Mouse (Mus musculus) liver, embryonic 16.5 days (tissue): ENCODE measurements at regions not wholly inside any gene's neighbourhood (a gene's known extent, or its start where the extent isn't known, plus 50 kb on each side); places are given as distances from the start of the nearest gene placed in this dataset.

ENCODE experiments used
- ATAC-seq: fragments of 200-750 bp; cut with Nextera tagmentation; 2 replicates; pipeline ENCODE4 v1.8.0; 2017; ENCODE audit warnings: low read depth, mild to moderate bottlenecking, moderate number of reproducible peaks, moderate library complexity
- H3K27ac ChIP-seq: fragments of 300-500 bp; sonication (generic); 2 replicates; pipeline ENCODE4 v1.5.1; 2014; ENCODE audit warnings: mild to moderate bottlenecking, low read length
- H3K27me3 ChIP-seq: fragments of 300-500 bp; sonication (generic); 2 replicates; pipeline ENCODE4 v1.6.1; 2014; ENCODE audit warnings: low read depth, low read length, mixed read lengths; ENCODE audit not compliant: control insufficient read depth, insufficient read depth
- H3K36me3 ChIP-seq: fragments of 300-500 bp; sonication (generic); 2 replicates; pipeline ENCODE4 v1.6.1; 2014; ENCODE audit warnings: mild to moderate bottlenecking; ENCODE audit not compliant: control insufficient read depth, insufficient read depth
- H3K4me1 ChIP-seq: fragments of 300-500 bp; sonication (generic); 2 replicates; pipeline ENCODE4 v1.6.1; 2014; ENCODE audit warnings: low read depth, low read length, mixed read lengths; ENCODE audit not compliant: control insufficient read depth
- H3K4me2 ChIP-seq: fragments of 300-500 bp; sonication (generic); 2 replicates; pipeline ENCODE4 v1.6.1; 2014; ENCODE audit warnings: low read depth, low read length, mixed read lengths
- H3K4me3 ChIP-seq: fragments of 300-500 bp; sonication (generic); 2 replicates; pipeline ENCODE4 v1.5.1; 2014; ENCODE audit warnings: low read depth, mild to moderate bottlenecking, low read length
- H3K9ac ChIP-seq: fragments of 300-500 bp; sonication (generic); 2 replicates; pipeline ENCODE4 v1.6.1; 2014; ENCODE audit warnings: low read depth, low read length
- H3K9me3 ChIP-seq: fragments of 300-500 bp; sonication (generic); replicated peaks from 2 replicates; pipeline ENCODE4 v1.6.1; 2016; ENCODE audit warnings: low read length; ENCODE audit not compliant: control insufficient read depth
- WGBS: fragments of 180-500 bp; shearing (Covaris S2); extraction: QIAGEN DNeasy Blood & Tissue Kit; methylation state at CpG from one replicate; pipeline ENCODE4 v1.1.7; 2014; ENCODE audit not compliant: insufficient replicate concordance; 5-methylcytosine and 5-hydroxymethylcytosine counted together

GRCm38 (mm10) chr4:82153604-82154003 is 551.9 kb downstream of the Nfib start:
- Histone ChIP-seq H3K4me3 (no peak overlapping the region), H3K27me3 (no peaks in the 10 kb centered on the region), H3K4me2 (no peak overlapping the region), H3K27ac (no peak overlapping the region), H3K36me3 (no peaks in the 10 kb centered on the region), H3K9ac (no peak overlapping the region), H3K9me3 (no peaks in the 10 kb centered on the region), H3K4me1 (no peaks in the 10 kb centered on the region)
- ATAC-seq: no peak
- WGBS: 55% methylated on average over 5 of the region's 5 CpGs

- WGBS: 56% methylated on average over 1 of the region's 1 CpGs
- ATAC-seq: no peak
These were observed 555.6 kb downstream of the Nfib start for GRCm38 (mm10) chr4:82149957-82150356.

GRCm38 (mm10) chr4:82148129-82149064 is 557.2 kb downstream of the Nfib start:
- WGBS: 53% methylated on average over 6 of the region's 6 CpGs
- H3K9me3 ChIP-seq: no peaks in the 10 kb centered on the region

More at GRCm38 (mm10) chr4:82149957-82150356, 555.6 kb downstream of the Nfib start:
- Histone ChIP-seq H3K36me3 (no peaks in the 10 kb centered on the region), H3K4me1 (no peaks in the 10 kb centered on the region), H3K27ac (no peak overlapping the region), H3K4me2 (no peak overlapping the region), H3K9me3 (no peaks in the 10 kb centered on the region), H3K27me3 (no peaks in the 10 kb centered on the region), H3K9ac (no peak overlapping the region), H3K4me3 (no peak overlapping the region)

GRCm38 (mm10) chr4:82142391-82142790 is 563.2 kb downstream of the Nfib start:
- H3K27me3 ChIP-seq: no peaks in the 10 kb centered on the region
- H3K27ac ChIP-seq: no peak overlapping the region
- no peak overlapping the region for H3K9ac ChIP-seq
- H3K36me3 ChIP-seq: no peaks in the 10 kb centered on the region
- WGBS: 55% methylated on average over 3 of the region's 3 CpGs
- H3K4me2 ChIP-seq: no peak overlapping the region
- H3K4me1 ChIP-seq: no peaks in the 10 kb centered on the region
- H3K4me3 ChIP-seq: no peak overlapping the region
- no peaks in the 10 kb centered on the region for H3K9me3 ChIP-seq
- no peak for ATAC-seq

More at GRCm38 (mm10) chr4:82148129-82149064, 557.2 kb downstream of the Nfib start:
- no peak overlapping the region for H3K4me3 ChIP-seq
- H3K4me2 ChIP-seq: no peak overlapping the region
- H3K27me3 ChIP-seq: no peaks in the 10 kb centered on the region
- no peak overlapping the region for H3K9ac ChIP-seq
- H3K4me1 ChIP-seq: no peaks in the 10 kb centered on the region
- H3K27ac ChIP-seq: no peak overlapping the region
- no peaks in the 10 kb centered on the region for H3K36me3 ChIP-seq
- ATAC-seq: no peak

GRCm38 (mm10) chr4:82139806-82140205 is 565.7 kb downstream of the Nfib start:
- Histone ChIP-seq H3K9ac (no peak overlapping the region), H3K4me3 (no peak overlapping the region), H3K4me2 (no peak overlapping the region), H3K27ac (no peak overlapping the region), H3K4me1 (no peaks in the 10 kb centered on the region), H3K27me3 (no peaks in the 10 kb centered on the region), H3K9me3 (no peaks in the 10 kb centered on the region), H3K36me3 (no peaks in the 10 kb centered on the region)
- ATAC-seq: no peak
- WGBS: 69% methylated on average over 6 of the region's 6 CpGs

- Histone ChIP-seq H3K4me1 (no peaks in the 10 kb centered on the region), H3K27ac (no peak overlapping the region), H3K9me3 (no peaks in the 10 kb centered on the region), H3K4me3 (no peak overlapping the region), H3K9ac (no peak overlapping the region), H3K27me3 (no peaks in the 10 kb centered on the region), H3K4me2 (no peak overlapping the region), H3K36me3 (no peaks in the 10 kb centered on the region)
- no peak for ATAC-seq
- WGBS: 86% methylated on average over 1 of the region's 1 CpGs
These were observed 566.5 kb downstream of the Nfib start for GRCm38 (mm10) chr4:82139016-82139415.

- WGBS: 57% methylated on average over 3 of the region's 3 CpGs
- no peaks in the 10 kb centered on the region for H3K4me1 ChIP-seq
- no peak for ATAC-seq
- H3K27me3 ChIP-seq: no peaks in the 10 kb centered on the region
- H3K9ac ChIP-seq: no peak overlapping the region
- no peak overlapping the region for H3K4me2 ChIP-seq
- no peaks in the 10 kb centered on the region for H3K9me3 ChIP-seq
- H3K36me3 ChIP-seq: no peaks in the 10 kb centered on the region
- no peak overlapping the region for H3K4me3 ChIP-seq
- no peak overlapping the region for H3K27ac ChIP-seq
These were observed 572.7 kb downstream of the Nfib start for GRCm38 (mm10) chr4:82132851-82133250.

- H3K36me3 ChIP-seq: no peaks in the 10 kb centered on the region
- H3K4me2 ChIP-seq: no peak overlapping the region
- no peak overlapping the region for H3K27ac ChIP-seq
- H3K9ac ChIP-seq: no peak overlapping the region
- no peaks in the 10 kb centered on the region for H3K9me3 ChIP-seq
- 74% methylated on average over 4 of the region's 4 CpGs for whole genome bisulfite sequencing
- no peak overlapping the region for H3K4me3 ChIP-seq
- no peaks in the 10 kb centered on the region for H3K4me1 ChIP-seq
- no peaks in the 10 kb centered on the region for H3K27me3 ChIP-seq
- no peak for ATAC-seq
These were observed 573.2 kb downstream of the Nfib start for GRCm38 (mm10) chr4:82132326-82132725.

- Histone ChIP-seq H3K4me1 (no peaks in the 10 kb centered on the region), H3K4me3 (no peak overlapping the region), H3K9ac (no peak overlapping the region), H3K36me3 (no peaks in the 10 kb centered on the region), H3K27me3 (no peaks in the 10 kb centered on the region), H3K4me2 (no peak overlapping the region), H3K9me3 (no peaks in the 10 kb centered on the region), H3K27ac (no peak overlapping the region)
- WGBS: 29% methylated on average over 1 of the region's 1 CpGs
- no peak for ATAC-seq
These were observed 576.1 kb downstream of the Nfib start for GRCm38 (mm10) chr4:82129471-82129870.
